Mouse (Mus musculus) left cerebral cortex, postnatal 10 days (tissue): ENCODE results near the gene Hist1h3h. TPM values are rescaled to one million over a fixed set of nuclear protein-coding genes. Genes with fewer than 3 reads are reported as not detected.
"Not testable (repeated sequence)": the region's sequence is repeated elsewhere in the genome, so short reads cannot be mapped to it uniquely, and the experiment has no call there.

ENCODE experiments used
- DNase-seq, 2 experiments: peaks; one replicate each; pipeline ENCODE4 v3.0.0; 2021 to 2022; ENCODE audit warnings: low spot score in 2 of 2, mixed read lengths in 1 of 2; ENCODE audit errors: extremely low spot score in 1 of 2
- intact Hi-C: fragments of 180-260 bp; cut with DNase I; formaldehyde crosslinking; loops from one replicate; pipeline ENCODE4 v1.15.1; 2025
- total RNA-seq, 2 experiments: library from RNA; stranded (reverse); gene quantifications; 2 replicates each; pipeline ENCODE4 v1.2.3; 2021

Gene Hist1h3h
- total RNA-seq, 2 experiments from 2014 or later, result 69.3 to 80.8 TPM

DNA sequence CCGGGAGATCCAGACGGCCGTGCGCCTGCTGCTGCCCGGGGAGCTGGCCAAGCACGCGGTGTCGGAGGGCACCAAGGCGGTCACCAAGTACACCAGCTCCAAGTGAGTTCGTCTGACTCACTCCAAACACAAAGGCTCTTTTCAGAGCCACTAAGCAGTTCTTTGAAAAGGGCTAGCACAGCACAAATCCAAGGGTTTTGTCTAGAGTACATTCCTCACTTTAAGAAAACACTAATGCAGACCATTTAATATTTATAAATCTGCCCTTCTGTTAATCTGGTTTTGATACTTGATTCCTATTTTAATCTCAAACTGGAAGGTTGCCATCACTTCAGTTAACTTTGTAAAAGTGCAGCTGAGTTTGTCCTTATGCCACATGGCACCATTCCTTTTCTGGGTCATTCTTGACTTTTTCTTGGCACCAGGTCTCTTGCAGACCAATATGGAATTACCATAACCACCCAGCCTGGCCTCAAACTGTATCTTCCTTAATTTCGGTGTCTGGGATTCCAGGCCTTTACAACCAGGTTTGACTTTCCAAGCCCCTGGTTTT, 5.0 kb downstream of the Hist1h3h start:
- intact Hi-C loops, result no loop called here
- no peak for DNase-seq

DNA sequence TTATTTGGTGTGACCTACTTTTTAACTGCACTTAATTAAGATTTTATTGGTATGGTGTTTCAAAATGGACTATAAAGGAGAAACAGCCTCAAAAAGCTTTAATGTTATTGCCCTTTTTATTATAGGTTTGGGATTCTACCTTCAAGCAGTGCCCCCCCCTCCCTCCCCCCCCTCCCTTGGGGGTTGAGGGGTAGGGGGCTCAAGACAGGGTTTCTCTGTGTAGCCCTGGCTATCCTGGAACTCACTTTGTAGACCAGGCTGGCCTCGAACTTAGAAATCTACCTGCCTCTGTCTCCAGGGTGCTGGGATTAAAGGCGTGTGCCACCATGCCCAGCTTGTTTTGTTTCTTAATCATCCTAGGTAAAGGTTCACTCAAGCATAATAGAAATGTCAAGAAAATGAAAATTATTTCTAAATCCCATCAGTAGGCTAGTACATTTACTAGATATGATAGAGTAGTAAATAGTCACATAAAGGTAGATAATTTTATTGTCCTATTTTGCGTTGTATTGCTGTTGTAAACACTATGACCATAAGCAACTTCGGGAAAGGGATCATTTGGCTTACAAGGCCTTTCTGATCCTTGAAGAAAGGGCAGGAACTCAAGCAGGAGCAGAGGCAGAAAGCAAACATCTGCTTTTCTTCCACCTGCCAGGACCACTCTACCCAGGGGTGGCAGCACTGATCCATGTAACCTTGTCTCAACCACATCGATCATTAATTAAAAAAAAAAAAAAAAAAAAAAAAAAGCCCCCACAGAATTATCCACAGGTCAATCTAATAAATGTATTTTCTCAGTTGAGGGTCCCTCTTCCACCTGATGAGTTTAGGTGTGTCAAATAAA, 5.8 kb downstream of the Hist1h3h start:
- DNase-seq, result no peak
- intact Hi-C loops, result no loop called here

DNA sequence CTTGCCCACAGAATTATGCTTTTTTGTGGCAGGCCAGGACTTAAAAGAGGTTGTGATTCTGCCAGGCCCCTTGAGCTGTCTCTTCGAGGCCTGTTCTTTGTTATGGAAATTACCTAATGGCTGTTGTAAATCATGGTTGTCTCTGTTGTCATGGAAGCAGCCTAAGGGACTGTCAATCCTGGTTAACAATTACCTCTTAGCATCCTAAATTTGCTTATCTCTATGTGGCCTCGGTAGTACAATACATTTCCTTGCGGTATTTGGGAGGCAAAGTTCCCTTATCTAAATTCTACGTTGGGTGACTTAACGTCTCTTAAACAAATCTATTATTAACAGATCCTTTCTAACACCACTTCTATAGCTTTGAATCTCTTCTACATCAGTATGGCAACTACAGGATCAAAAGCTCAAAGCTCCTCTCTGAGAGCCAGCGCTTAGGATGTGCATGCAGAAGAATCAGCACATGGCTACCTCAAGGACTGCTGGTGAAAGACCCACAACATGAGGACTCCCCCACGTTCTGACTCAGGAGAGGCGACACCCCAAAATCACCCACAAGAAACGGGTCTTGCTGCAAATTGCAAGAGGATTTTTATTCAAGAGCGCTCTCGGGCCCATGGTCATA, 10.6 kb downstream of the Hist1h3h start:
- intact Hi-C loops, result no loop called here
- DNase-seq, result no peak

DNA sequence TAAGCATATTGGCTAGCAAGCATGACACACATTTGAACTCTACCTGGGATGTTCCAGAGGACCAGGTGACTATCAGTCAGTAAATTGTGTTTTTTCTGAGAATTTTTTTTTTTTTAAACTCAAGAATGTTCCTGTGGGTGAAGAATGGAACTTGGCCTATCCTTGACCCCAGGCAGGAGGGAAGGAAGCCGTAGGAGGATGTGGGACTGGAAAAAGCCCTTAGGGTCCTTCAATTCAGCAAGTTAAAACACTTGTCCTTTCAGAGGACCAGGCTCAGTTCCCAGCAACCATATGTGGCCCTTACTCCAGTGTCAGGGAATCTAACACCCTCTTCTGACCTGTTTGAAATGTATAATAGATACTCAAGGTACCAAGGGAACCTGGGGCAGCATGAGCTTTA, 12.1 kb downstream of the Hist1h3h start:
- intact Hi-C loops, result no loop called here
- DNase-seq, result no peak

DNA sequence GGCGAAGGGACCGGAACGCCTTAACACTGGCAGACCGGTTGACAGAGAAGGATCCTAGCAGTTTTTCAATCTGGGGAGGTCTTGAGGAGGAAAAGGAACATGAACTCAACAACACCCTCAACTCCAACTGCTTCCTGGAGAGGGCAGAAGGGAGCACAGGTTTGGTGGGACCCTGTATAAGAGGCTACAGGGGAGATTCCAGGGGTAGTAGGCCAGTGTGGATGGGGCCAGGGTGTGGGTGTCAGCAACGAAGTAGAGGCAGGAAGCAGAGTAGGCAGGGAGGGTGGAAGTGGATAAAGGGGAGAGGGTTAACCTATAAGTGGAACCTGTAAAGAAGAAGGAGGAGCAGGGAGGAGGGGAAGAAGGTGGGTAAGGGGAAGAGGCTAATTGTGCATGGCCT, 16.0 kb downstream of the Hist1h3h start:
- no peak for DNase-seq
- intact Hi-C loops, result no loop called here

DNA sequence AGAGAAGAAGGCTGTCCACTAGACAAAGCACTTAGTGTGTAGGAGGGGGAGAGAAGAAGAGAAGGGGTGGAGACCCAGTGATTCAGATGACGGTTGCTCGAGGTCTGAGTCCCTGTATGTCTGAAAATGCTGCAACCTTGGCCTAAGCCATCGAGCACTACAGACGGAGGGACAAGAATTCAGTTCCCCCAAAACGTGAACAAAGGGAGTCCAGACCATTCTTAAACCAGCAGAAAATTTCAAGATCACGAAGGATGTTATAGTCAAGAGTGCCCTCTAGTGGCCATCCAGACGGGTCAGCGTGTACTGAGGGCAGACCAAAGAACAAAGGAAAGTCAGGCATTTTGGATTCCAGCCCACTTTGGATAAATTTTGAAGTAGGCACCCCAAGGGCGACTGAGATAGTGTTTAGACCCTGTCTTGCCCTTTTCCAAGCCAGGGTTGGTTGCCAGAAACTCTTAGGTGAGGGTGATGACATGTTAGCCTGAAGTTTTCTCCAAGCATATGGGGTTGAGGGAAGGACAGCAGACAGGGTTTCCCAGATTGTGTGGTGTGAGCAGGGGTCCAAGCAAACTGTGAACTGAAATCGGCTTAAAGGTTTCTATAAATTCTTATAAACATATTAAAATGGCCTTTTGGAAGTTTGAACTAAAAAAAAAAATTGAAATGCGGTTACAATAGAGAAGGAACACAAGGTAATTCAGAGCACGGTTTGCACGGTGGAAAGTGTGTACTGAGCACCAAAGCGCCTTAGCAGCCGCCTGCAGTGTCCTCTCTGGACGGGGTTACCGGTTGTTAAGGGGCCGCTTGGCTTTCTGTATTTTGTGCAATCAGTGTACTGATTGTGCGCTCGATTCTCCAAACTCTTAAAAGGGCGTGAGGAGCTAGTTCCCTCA, 16.8 kb downstream of the Hist1h3h start:
- intact Hi-C loops, result loop anchor here (2.0 kb wide), 1 partner anchor 19 kb away; no protein-coding TSS in a partner anchor

DNA sequence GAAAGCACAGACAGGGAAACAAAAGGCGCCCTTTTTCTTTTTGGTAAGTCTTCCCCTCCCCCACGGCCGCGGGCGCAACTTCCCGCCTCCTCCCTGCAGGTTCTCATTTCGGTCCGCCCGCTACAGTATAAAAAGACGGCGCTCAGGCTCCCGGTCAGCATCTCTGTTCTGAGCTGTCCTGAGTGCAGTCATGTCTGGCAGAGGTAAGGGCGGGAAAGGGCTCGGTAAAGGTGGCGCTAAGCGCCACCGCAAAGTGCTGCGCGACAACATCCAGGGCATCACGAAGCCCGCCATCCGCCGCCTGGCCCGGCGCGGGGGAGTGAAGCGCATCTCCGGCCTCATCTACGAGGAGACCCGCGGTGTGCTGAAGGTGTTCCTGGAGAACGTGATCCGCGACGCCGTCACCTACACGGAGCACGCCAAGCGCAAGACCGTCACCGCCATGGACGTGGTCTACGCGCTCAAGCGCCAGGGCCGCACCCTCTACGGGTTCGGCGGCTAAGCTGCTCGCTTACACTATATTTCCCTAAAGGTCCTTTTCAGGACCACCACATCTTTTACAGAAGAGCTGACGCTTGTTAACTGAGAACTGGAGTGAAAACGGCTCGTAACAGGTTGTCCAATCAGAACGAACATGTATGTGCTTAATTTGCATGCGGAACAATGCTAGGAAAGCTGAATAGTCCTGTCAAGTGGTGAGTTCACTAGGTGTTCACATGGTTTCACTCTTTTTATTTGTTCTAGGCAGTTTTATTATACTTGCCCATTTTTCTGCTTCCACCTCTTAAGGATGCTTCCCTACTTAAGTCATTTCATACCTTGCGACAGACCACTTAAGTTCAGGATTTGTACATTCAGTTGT, 17.7 kb downstream of the Hist1h3h start, which contains the start of gene Hist1h4j:
Gene Hist1h4j, plus strand, starts transcription at position 159 of the 862 bp plus-strand sequence.
- peak; percentile 77 to 86 for DNase-seq
- intact Hi-C loops, result loop anchor here (2.0 kb wide), 1 partner anchor 20 kb away; no protein-coding TSS in a partner anchor

More for the DNA sequence above, 16.8 kb downstream of the Hist1h3h start:
- peak; percentile 77 to 79 for DNase-seq

DNA sequence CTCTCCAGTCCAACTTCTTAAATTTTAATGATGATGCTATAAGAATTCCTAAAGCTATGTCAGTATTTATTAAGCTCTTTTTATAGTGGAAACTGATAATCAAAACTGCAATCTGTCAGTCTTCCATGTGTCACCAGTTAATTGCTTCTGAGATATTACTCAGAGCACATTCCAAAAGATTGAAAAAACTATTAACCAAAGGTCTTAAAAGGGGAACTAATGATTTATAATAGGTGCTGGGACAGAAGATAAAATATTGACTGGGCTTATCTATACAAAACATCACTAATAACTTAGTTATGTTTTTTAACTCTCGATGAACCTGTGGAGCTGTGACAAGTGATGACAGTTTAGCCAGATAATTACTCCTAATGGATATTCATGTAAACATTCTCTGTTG, 27.5 kb downstream of the Hist1h3h start:
- DNase-seq, result no peak
- intact Hi-C loops, result no loop called here

DNA sequence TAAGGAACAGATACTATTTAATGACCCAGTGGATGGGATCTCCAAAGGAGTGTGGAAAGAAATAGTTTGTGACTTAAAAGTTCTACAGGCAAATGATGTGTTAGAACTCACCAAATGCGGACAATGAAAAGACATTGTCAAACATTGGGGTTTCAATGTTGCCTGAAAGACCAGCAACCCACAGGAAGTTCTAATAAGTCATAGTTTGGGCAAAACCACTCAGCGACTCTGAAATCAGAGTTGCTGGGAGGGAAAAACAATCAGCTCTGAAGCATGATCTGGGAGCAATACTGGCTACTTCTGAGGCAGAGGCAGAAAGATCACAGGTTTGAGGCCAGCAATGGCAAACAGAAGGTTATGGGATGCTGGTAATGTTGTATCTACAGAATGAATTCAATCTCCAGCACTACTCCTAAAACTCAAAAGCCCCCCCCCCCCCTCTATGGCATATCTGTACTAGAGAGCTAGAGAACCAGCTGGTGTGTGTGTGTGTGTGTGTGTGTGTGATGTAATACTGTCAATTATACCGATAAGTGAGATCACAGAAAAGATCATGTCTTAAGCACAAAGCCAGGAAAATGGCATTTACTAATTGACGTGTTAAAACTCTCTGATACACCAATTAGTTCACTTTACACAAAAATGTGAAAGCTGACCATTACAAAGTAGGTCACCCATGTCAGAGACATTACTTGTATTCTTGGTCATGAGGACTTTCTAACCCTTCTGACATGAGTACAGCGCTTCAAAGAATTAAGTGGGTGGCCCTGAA, 32.1 kb downstream of the Hist1h3h start:
- intact Hi-C loops, result no loop called here
- no peak for DNase-seq

DNA sequence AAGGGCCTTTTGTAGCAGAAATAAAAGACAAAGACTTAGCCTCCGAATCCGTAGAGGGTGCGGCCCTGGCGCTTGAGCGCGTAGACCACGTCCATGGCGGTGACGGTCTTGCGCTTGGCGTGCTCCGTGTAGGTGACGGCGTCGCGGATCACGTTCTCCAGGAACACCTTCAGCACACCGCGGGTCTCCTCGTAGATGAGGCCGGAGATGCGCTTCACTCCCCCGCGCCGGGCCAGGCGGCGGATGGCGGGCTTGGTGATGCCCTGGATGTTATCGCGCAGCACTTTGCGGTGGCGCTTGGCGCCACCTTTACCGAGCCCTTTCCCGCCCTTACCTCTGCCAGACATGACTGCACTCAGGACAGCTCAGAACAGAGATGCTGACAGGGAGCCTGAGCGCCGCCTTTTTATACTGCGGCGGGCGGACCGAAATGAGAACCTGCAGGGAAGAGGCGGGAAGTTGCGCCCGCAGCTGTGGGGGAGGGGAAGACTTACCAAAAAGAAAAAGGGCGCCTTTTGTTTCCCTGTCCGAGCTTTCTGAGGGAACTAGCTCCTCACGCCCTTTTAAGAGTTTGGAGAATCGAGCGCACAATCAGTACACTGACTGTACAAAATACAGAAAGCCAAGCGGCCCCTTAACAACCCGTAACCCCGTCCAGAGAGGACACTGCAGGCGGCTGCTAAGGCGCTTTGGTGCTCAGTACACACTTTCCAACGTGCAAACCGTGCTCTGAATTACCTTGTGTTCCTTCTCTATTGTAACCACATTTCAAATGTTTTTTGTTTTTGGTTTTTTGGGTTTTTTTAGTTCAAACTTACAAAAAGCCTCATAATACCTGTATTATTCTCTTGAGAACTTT, 32.9 kb downstream of the Hist1h3h start, which contains the start of gene Hist1h4k:
Gene Hist1h4k, minus strand, starts transcription at position 347 of the 859 bp plus-strand sequence.
- intact Hi-C loops, result not testable (repeated sequence)
- DNase-seq, result peak; percentile 92 to 94

DNA sequence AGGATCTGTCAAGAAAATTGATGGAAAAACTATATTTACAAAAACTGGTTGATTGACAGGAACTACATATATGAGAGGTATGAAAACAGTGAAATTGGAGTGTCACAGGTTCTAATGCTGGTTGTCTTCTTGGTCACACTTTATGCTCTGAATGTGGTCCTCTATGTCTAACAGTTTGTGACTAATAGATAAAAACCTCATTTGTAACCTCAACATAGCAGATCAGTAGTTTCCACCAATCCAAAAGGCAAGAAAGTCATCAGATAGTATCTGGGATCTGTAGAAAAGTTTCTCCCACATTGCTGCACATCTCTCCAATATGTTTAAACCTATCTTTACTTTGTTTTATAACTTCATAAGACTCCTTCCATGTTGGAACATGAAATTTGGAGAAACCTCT, 34.0 kb downstream of the Hist1h3h start:
- DNase-seq, result no peak
- intact Hi-C loops, result no loop called here

DNA sequence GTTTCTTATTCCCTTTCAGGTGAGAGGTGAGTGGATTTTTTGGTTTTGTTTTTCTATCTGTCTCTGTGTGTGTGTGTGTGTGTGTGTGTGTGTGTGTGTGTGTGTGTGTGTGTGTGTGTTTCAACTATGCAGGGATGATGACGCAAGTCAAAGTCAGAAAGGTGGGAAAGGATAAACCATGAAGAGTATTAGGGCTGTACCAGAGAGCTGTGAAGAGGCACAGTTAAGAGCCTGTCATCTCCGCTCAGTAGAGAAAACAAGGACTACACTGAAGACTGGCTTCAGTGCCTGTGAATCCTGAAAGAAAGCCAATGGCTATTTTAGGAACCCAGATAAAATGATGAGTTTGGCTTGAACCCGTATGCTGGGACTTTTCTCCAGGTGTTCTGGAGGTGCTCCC, 34.4 kb downstream of the Hist1h3h start:
- DNase-seq, result no peak
- intact Hi-C loops, result no loop called here

DNA sequence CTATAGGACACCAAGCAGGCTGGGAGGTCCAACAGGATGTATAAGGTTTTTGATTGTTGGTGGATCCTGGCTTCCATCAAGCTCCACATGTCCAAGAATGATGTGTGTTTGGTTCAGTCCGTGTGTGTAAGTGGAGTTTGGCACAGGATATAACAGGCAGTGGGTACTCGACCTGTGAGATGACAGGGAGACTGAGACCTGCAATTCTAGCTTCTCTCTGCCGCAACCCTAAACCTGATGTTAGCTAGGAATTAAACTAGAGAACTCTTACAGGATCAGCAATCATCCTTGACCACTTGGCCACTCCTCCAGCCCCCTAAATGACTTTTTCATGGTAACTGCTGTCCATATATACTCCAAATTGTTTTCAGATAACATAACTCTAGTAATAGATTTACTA, 34.9 kb downstream of the Hist1h3h start:
- DNase-seq, result no peak
- intact Hi-C loops, result no loop called here

DNA sequence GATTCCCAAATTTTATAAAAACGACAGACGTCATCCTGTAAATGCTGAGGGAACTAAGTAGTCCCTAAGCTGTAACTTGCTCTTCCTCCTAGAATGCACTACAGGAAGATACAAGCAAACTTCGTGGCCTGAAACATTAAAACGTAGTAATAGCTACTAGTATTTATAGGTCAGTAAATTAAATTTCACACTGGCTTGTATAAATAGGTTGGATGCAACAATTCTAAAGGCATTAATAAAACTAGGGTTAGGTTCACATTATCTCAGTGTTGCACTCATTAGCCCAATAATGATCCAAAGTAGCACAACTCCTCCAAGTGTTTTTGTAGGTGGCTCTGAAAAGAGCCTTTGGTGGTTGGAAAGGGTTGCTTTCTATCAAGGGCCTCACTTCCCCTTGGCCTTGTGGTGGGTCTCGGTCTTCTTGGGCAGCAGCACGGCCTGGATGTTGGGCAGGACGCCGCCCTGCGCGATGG, 35.6 kb downstream of the Hist1h3h start:
- DNase-seq, result no peak
- intact Hi-C loops, result no loop called here

DNA sequence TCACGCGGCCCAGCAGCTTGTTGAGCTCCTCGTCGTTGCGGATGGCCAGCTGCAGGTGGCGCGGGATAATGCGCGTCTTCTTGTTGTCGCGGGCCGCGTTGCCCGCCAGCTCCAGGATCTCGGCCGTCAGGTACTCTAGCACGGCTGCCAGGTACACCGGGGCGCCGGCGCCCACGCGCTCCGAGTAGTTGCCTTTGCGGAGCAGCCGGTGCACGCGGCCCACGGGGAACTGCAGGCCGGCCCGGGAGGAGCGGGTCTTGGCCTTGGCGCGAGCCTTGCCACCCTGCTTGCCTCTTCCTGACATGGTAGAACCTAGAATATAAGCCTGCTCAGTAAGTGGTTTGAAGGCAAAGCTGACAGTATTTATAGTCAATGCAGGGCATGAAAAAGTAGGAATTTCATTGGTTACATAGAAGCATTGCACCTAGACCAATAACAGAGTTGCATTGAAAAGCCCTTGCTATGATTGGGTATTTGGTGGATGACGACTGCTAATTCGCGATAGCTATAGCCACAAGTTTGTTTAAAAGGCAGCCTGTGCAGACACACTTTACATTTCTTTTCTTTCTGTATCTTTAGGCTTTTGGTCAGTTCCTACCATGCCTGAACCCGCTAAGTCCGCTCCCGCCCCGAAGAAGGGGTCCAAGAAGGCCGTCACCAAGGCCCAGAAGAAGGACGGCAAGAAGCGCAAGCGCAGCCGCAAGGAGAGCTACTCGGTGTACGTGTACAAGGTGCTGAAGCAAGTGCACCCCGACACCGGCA, 36.2 kb downstream of the Hist1h3h start, which contains the start of the genes Hist1h2ak and Hist1h2bn:
Gene Hist1h2ak, minus strand, starts transcription at position 304 of the 762 bp plus-strand sequence.
Gene Hist1h2bn, plus strand, starts transcription at position 600 of the 762 bp plus-strand sequence.
- peak; percentile 48 to 87 for DNase-seq
- intact Hi-C loops, result not testable (repeated sequence)
